Mouse (Mus musculus) frontal cortex, postnatal 25 days (tissue): ENCODE measurements around the gene Atraid.

Source experiments
- DNase-seq, 2 experiments: peaks; one replicate each; pipeline ENCODE4 v3.0.0; 2022; ENCODE audit warnings: low spot score in 2 of 2

The Atraid gene

GRCm38 (mm10) chr5:31054261-31055215 is 6.4 kb downstream of the Atraid start, which contains the start of gene Cad:
Cad (plus strand) TSS chr5:31054780.
- peak; percentile 81 to 89 for DNase-seq

GRCm38 (mm10) chr5:31055216-31056140 is 7.4 kb downstream of the Atraid start:
- DNase-seq: no peak

- DNase-seq: no peak
Measured at GRCm38 (mm10) chr5:31069810-31070209, 21.7 kb downstream of the Atraid start.

- no peak for DNase-seq
Measured at GRCm38 (mm10) chr5:31071059-31071458, 22.9 kb downstream of the Atraid start.

GRCm38 (mm10) chr5:31071821-31072220 is 23.7 kb downstream of the Atraid start:
- DNase-seq: no peak

GRCm38 (mm10) chr5:31073176-31073575 is 25.1 kb downstream of the Atraid start:
- no peak for DNase-seq

- no peak for DNase-seq
Measured at GRCm38 (mm10) chr5:31076346-31076745, 28.2 kb downstream of the Atraid start.

- DNase-seq: no peak
Measured at GRCm38 (mm10) chr5:31080059-31080794, 32.1 kb downstream of the Atraid start.

- DNase-seq: no peak
Measured at GRCm38 (mm10) chr5:31080795-31081164, 32.7 kb downstream of the Atraid start.

- DNase-seq: no peak
Measured at GRCm38 (mm10) chr5:31081386-31081785, 33.3 kb downstream of the Atraid start.

GRCm38 (mm10) chr5:31082355-31082754 is 34.2 kb downstream of the Atraid start:
- DNase-seq: no peak

- DNase-seq: no peak
Measured at GRCm38 (mm10) chr5:31082935-31083625, 35.0 kb downstream of the Atraid start.

GRCm38 (mm10) chr5:31083949-31084348 is 35.8 kb downstream of the Atraid start:
- no peak for DNase-seq

- no peak for DNase-seq
Measured at GRCm38 (mm10) chr5:31086606-31087005, 38.5 kb downstream of the Atraid start.

GRCm38 (mm10) chr5:31087131-31087530 is 39.0 kb downstream of the Atraid start:
- DNase-seq: no peak

GRCm38 (mm10) chr5:31092231-31092975 is 44.3 kb downstream of the Atraid start:
- DNase-seq: no peak

GRCm38 (mm10) chr5:31093151-31094041 is 45.3 kb downstream of the Atraid start:
- DNase-seq: no peak

- DNase-seq: no peak
Measured at GRCm38 (mm10) chr5:31094100-31094798, 46.1 kb downstream of the Atraid start.
